Mouse (Mus musculus) urinary bladder, adult 18-20 months (tissue): ENCODE data around the gene Tigd2.

Experiments
- DNase-seq, 2 experiments: peaks; one replicate each; pipeline ENCODE4 v3.0.0; 2022; ENCODE audit warnings: low spot score in 2 of 2, mixed read lengths in 2 of 2

The Tigd2 gene

GRCm38 (mm10) chr6:59255909-59256308, 47.2 kb downstream of the Tigd2 start:
- no peak for DNase-seq
